Mouse (Mus musculus) lung, postnatal 4 days (tissue): ENCODE measurements at regions not wholly inside any gene's neighbourhood (a gene's known extent, or its start where the extent isn't known, plus 50 kb on each side); places are given as distances from the start of the nearest gene placed in this dataset.

Source experiments
- DNase-seq, 2 experiments: peaks; one replicate each; pipeline ENCODE4 v3.0.0; 2021

DNA sequence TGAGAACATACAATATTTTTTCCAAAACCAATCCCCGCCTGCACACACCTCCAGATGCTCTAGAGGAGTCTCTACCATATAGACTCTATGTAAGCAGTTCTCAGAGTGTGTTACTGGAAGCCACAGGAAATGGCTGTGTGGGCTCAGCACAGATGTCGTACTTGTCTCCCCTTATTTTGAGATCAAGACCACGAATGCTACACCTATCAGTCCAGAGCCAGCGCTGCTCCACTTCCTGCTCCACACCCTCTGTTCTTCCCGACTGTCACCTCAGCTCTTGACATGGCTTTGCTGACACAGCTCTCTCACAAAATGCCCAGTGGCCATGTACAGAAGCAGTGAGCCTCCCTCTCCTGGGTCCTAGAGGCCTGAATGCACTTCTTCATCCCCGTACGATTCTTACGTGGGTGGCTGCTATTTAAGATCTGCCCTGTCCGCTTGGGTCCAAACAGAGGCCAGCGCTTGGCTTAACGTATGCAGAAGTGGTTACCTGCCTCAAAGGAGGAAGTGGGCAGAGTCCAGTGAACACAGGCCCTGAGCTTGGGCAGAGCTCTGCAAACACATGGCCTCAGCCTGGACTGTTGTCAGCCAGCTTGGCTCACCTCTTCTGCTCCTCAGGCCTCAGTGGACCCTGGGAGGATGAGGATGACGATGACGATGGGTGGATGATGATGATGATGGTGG, 80.5 kb upstream of the Msx2 start:
- no peak for DNase-seq

DNA sequence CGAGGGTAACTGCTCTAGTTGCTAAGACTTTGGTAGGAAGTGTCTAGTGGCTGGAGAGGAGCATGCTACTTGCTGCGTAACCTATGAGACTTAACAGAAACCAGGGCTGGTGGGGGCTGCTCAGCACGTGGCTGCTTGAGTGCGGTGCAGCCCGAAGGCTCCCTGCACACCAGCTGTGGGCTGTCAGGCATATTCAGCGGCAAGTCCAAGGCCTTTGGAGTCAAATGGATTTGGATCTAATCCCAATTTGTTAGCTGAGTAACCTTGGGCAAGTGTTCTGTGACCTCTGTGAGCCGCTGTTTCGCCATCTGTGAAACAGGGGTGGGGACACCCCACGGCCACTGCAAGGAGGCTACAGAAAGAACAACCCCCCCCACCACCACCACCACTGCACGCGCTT, 75.5 kb upstream of the Msx2 start:
- peak; percentile 5 to 61 for DNase-seq

DNA sequence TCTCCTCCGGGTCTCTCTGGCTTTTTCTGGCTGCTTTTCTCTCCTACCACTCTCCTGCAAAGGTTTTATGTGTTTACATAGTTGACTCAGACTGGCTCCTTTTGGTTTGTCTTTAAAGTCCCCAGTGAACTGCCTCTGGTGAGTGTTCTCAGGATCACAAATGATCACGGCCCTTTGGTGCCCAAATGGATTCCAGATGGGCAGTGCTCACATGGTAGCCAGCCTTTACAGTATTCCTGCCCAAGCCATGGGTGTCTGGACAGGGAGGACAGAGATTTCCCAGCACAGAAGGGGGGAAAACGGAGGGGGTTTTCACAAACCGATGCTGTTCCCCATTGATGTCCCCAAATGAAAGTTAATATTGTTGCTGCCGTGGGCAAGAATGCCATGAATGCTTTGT, 70.4 kb upstream of the Msx2 start:
- DNase-seq = no peak

DNA sequence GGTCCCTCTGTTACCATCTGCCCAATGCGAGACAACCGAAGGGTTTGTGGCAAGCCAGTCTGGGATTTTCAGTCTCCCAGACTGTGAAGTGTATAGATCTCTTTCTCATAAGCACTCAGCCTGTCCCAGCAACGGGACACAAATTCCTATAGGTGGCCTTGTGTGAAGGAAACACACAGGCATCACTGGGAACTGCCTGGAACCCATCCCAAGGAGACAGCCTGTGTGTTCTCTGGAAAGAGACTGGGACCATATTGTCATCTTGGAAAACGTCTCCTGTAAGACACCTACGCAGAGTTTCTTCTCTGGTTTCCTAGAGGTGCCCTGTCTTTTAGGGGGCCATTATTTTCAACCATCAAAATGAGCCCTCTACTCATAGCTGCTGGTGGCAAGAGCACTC, 66.9 kb upstream of the Msx2 start:
- DNase-seq = no peak

DNA sequence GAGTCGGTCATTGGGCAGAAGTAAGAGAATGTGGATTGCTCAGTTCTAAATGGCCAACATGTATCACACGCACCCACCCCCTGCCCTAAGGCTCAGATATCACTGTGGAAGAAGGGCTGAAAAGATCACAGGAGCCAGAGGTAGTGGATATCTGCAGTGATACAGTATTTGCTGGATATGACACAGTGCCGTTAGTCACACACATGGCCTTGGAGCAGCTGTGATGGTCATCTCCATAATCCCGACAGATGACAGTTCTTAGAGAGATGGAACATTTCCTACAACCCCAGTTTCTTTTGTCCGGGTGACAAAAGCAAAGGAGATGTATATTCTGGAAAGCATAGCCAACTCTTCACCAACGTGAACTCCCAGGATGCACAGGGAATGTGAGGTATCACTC, 65.1 kb upstream of the Msx2 start:
- DNase-seq = no peak

DNA sequence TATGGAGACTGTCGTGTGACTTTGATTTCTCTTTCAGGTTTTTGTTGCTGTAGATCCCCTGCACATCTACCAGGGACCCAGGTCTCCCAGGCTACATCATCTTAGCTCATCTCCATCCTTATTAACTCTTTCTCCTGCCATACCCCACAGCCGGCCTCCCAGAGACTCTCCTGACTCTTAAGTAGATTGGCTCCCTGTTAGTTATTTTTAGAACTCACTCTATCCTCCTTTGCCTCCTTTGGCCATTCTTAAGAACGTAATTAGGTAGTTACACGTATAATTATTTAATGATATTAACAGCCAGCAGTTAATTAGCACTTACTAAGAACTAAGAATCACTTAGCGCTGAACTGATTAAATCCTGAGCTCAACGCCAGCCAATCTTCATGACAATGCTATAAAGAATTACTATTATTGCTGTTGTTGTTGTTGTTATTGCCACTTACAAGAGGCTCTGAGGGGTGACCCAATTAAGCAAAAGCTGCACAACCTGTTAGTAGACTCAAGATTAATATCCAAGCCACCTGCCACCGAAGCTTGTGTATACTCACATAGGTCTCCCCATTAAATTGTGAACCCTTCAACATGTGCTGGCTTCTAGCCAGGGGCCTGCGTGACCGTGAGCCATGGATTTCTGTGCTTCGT, 63.0 kb upstream of the Msx2 start:
- DNase-seq = no peak

DNA sequence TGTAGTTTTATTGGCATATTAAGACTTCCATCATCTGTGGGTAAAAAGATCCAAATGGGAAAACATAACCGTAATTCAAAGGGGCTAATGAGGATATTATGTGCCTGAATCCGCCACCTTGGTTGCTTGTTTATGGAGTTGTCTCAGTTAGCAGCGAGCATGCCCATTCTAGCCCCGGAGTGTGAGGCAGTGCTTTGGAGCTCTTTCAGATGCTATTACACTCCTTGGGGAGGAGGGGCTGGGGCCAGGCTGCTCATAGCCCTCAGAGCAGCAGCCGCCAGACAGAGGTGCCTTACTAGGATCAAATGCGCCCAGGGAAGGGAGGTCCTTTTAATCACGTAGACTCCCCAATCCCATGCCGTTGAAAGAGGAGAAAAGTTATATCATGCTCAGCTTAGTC, 60.9 kb upstream of the Msx2 start:
- DNase-seq = no peak

DNA sequence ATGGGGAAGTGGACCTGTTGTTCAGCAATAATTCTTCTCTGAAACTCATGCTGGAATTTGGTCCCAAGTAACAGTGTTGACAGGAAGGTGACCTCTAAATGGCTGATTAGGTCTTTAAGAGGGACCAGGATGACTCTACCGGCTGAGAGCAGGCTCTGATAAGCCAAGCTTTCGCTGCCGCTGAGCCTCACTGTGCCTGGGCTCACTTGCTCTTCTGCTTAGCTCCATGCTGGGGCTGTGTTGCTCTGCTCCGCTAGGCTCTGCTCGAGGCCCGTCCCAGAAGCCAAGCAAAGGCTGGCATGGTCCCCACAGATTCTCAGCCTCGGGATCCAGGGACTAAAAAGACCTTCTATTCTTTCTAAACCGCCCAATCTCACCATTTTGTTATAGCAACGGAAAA, 54.0 kb upstream of the Msx2 start:
- DNase-seq = no peak

DNA sequence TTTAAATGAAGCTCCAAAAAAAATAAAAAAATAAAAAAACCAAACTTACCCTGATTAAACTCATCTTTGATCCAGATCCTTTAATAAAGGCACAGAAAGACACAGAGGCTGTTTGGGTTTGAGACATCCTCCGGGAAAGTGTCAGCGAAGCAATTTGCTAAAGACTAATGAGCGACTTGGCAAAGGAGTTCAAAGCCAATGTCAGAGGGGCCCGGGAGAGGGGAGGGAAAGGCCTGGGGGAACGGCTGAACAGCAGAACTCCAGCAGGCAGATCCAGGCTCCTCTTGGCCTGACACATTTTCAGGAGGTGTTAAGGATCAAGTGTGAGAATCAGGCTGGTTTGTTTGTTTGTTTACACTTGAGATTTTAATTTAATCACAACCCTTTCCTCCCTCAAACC, 49.9 kb upstream of the Msx2 start:
- DNase-seq = no peak
